Mouse (Mus musculus) limb, embryonic 13.5 days (tissue): ENCODE results near the gene Gm45713. TPM values are rescaled to one million over a fixed set of nuclear protein-coding genes. Genes with fewer than 3 reads are reported as not detected.

Experiments used
- ATAC-seq: fragments of 200-750 bp; cut with Nextera tagmentation; 2 replicates; pipeline ENCODE4 v1.8.0; 2017; ENCODE audit warnings: low read depth, moderate number of reproducible peaks, moderate TSS enrichment; ENCODE audit not compliant: low FRiP score
- H3K27ac ChIP-seq: fragments of 300-500 bp; sonication (generic); 2 replicates; pipeline ENCODE4 v1.5.1; 2015; ENCODE audit warnings: inconsistent platforms, mild to moderate bottlenecking, moderate library complexity
- H3K27me3 ChIP-seq: fragments of 300-500 bp; sonication (generic); 2 replicates; pipeline ENCODE4 v1.6.1; 2015; ENCODE audit warnings: mild to moderate bottlenecking, inconsistent platforms
- H3K36me3 ChIP-seq: fragments of 300-500 bp; sonication (generic); 2 replicates; pipeline ENCODE4 v1.6.1; 2015; ENCODE audit warnings: inconsistent platforms, mild to moderate bottlenecking, moderate library complexity
- H3K4me1 ChIP-seq: fragments of 300-500 bp; sonication (generic); 2 replicates; pipeline ENCODE4 v1.6.1; 2015; ENCODE audit warnings: inconsistent platforms
- H3K4me2 ChIP-seq: fragments of 300-500 bp; sonication (generic); replicated peaks from 2 replicates; pipeline ENCODE4 v1.6.1; 2015; ENCODE audit warnings: inconsistent platforms, mild to moderate bottlenecking, moderate library complexity
- H3K4me3 ChIP-seq: fragments of 300-500 bp; sonication (generic); 2 replicates; pipeline ENCODE4 v1.5.1; 2015; ENCODE audit warnings: moderate library complexity, mild to moderate bottlenecking, inconsistent platforms
- H3K9ac ChIP-seq: fragments of 300-500 bp; sonication (generic); 2 replicates; pipeline ENCODE4 v1.6.1; 2015; ENCODE audit warnings: mild to moderate bottlenecking, inconsistent platforms
- H3K9me3 ChIP-seq: fragments of 300-500 bp; sonication (generic); 2 replicates; pipeline ENCODE4 v1.6.1; 2016; ENCODE audit warnings: inconsistent platforms
- WGBS: fragments of 180-500 bp; shearing (Covaris S2); methylation state at CpG from one replicate; pipeline ENCODE4 v1.1.7; 2015; 5-methylcytosine and 5-hydroxymethylcytosine counted together
- polyA plus RNA-seq: library from polyadenylated mRNA; unstranded; fragments of >200 nt; fragmentation: Nextera tagmentation; extraction: Ambion mirVana; gene quantifications from 2 replicates; pipeline ENCODE4 v1.2.1, GENCODE M21; 2015

The Gm45713 gene
- polyA plus RNA-seq, 1 experiment from 2014 or later, result 0.75 TPM

DNA sequence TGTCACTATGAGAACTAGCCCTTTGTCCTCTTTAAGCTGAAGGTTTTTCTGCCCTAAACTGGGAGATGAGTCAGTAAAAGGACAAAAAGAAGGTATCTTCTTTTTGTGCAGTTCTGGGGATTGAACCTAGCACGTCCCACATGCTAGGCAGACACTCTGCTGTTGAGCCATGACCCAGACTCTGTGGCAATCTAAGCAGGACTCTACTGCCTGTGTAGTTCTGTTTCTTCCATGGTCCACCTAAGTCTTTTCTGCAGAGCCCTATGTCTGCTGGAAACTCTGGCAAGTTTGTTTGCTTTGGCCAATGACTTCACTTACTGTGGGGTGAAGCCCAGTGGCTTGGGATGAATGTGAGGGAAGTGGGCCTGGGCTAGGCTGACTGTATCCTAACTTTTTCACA is 2.4 kb upstream of the Gm45713 start:
- no peaks in the 10 kb centered on the region for H3K9me3 ChIP-seq
- H3K9ac ChIP-seq, result 0 out of 2 replicates have a peak overlapping the region, but pooled peaks have one; percentile 19
- peaks cover 31% of the 10 kb centered on the region for H3K27me3 ChIP-seq
- 0 out of 2 replicates have a peak, but pooled peaks cover 7% of the 10 kb centered on the region for H3K4me1 ChIP-seq
- 79% methylated on average over 1 of the region's 1 CpGs for WGBS
- H3K36me3 ChIP-seq, result peaks cover 21% of the 10 kb centered on the region
- no peak overlapping the region for H3K4me2 ChIP-seq
- no peak for ATAC-seq
- no peak overlapping the region for H3K27ac ChIP-seq
- H3K4me3 ChIP-seq, result no peak overlapping the region

DNA sequence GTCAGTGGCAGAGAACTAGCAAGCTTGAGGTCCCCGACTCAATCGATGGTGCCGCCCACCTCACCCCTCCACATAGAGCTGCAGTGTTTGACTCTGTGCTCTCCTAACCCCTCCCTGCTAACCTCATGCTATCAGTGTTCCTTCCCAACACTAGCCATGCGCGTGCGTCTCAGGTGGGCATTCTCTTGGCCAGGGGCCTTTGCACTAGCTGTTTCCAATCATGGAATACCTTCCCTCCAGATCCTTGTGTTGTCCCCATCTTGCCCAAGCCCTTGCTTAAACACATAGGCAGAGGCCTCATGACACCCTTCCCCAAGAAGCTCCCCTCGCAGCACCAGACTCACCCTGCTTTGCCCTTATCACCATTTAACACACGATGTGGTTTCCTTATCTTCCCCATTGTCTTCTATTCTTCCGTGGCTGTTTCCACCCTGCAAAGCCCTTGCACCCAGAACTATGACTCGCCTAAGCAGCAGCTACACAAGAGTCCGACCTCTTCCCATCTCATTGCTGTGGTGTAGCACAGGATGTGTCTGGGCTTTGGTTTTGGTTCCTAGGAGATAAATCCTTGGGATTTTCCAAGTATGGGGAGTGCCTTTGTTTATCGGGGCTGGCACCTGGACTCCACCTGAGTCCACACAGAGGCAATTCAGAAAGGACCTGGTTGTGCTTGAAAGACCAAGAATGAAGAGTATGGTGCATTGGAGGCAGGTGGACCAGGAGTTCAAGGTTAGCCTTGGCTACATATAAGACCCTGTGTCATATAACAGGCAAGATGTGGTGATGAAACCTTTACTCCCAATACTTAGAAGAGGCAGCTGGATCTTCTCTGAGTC is 1.4 kb upstream of the Gm45713 start:
- H3K4me1 ChIP-seq, result 0 out of 2 replicates have a peak, but pooled peaks cover 7% of the 10 kb centered on the region
- peaks cover 31% of the 10 kb centered on the region for H3K27me3 ChIP-seq
- H3K27ac ChIP-seq, result no peak overlapping the region
- no peak for ATAC-seq
- H3K9ac ChIP-seq, result no peak overlapping the region
- WGBS, result 81% methylated on average over 12 of the region's 12 CpGs
- no peak overlapping the region for H3K4me2 ChIP-seq
- no peak overlapping the region for H3K4me3 ChIP-seq
- peaks cover 11% of the 10 kb centered on the region for H3K36me3 ChIP-seq
- no peaks in the 10 kb centered on the region for H3K9me3 ChIP-seq

DNA sequence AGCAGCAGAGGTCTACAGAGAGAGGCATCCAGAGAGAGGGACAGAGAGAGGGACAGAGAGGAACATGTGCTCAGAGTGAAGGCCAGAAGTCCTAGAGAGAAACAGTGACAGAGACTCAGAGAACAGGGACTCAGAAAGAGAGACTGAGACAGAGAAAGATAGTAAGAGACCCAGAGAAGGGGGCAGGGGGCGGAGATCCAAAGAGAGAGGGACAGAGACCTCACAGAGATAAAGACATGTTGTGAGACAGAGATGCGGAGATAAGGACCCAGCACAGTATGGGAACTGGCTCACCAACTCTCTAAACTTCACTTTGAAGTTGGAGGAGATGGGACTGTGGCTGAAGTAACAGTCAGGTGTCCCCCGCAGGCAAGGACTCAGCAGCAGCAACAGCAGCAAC is 661 bp downstream of the Gm45713 start:
- 62% methylated on average over 3 of the region's 3 CpGs for WGBS
- Histone ChIP-seq H3K27me3 (peaks cover 31% of the 10 kb centered on the region), H3K9ac (no peak overlapping the region), H3K9me3 (no peaks in the 10 kb centered on the region), H3K4me2 (peak overlapping the region; percentile 80), H3K36me3 (no peaks in the 10 kb centered on the region), H3K27ac (no peak overlapping the region), H3K4me3 (peak overlapping the region; percentile 58), H3K4me1 (0 out of 2 replicates have a peak, but pooled peaks cover 7% of the 10 kb centered on the region)
- no peak for ATAC-seq

DNA sequence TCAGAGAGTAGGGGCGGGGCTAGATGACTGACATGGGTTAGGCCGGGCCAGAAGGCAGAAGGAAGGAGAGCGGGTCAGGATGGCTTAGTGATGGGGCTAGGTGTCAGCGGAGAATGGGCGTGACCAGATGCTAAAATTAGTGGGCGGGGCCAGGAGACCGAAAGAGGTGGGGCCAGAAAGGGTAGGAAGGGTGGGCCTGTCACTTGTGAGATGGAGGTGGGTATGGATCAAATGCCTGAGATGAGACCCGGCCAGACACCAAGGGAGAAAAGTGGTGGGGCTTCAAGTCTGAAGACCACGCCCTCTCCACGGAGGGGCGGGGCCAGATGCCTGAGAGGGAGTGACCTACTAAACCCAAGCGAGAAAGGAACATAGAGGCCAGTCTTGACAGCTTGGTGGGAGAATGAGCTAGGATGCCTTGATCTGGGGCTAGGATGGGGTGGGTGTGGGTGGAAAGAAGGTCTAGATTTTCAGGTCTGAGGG is 1.4 kb downstream of the Gm45713 start:
- H3K4me3 ChIP-seq, result no peak overlapping the region
- no peak for ATAC-seq
- 7% methylated on average over 12 of the region's 12 CpGs for WGBS

DNA sequence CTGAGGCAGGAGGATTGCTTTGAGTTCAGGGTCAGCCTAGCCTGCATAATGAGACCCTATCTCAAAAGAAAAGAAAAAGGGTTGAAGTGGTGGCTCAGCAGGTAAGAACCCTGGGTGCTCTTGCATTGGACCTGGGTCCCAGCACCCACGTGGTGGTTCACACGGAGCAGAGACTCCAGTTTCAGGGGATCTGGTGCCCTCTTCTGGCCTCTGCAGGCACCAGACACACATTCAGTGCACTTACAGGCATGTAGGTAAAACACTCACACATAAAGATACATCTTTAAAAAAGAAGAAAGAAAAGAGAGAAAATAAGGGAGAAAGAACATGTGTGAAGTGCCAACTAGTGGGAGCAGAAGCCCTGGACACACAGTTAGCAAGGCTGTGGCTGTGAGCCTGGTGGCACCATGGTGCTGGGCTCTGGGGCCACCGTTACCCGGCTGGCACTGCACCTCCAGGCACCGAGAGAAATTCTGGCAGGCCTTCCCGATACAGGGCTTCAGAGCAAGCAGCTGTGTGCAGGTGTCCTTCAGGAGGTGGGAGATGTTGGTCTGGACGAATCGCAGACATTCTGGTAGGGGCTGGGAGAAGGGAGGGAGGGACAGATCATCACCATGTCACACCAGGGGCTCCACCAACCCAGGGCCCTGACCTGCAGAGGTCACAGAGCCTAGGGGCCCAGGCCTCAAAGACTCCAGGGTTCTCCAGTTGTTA is 2.4 kb downstream of the Gm45713 start:
- ATAC-seq, result no peak
- Histone ChIP-seq H3K27me3 (peaks cover 31% of the 10 kb centered on the region), H3K36me3 (no peaks in the 10 kb centered on the region), H3K9me3 (no peaks in the 10 kb centered on the region), H3K27ac (no peak overlapping the region), H3K9ac (no peak overlapping the region), H3K4me1 (peaks cover 17% of the 10 kb centered on the region), H3K4me3 (no peak overlapping the region), H3K4me2 (no peak overlapping the region)
- WGBS, result 77% methylated on average over 8 of the region's 8 CpGs

More for the DNA sequence above, 1.4 kb downstream of the Gm45713 start:
- peaks cover 31% of the 10 kb centered on the region for H3K27me3 ChIP-seq
- no peaks in the 10 kb centered on the region for H3K9me3 ChIP-seq
- no peak overlapping the region for H3K9ac ChIP-seq
- H3K4me2 ChIP-seq, result 0 out of 2 replicates have a peak overlapping the region, but pooled peaks have one; percentile 3
- H3K4me1 ChIP-seq, result peaks cover 11% of the 10 kb centered on the region
- H3K27ac ChIP-seq, result no peak overlapping the region
- no peaks in the 10 kb centered on the region for H3K36me3 ChIP-seq

DNA sequence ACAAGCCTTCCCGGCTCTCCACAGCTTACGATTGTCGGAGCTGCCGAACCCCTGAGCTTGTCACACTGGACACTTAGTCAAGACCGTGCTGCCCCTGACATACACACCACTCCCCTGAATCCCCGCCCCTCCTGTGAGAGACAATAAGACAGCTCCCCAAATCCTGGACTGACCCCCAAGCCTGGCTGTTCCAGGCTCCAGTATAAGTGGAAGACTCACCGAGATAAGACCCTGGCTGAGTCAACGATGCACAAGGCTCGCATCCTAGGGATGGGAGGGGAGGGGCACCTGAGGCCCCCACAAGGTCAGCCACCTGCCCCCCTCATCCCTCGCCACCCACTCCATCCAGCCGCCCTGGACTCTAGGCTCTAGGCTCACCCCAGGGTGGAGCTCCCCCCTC is 4.2 kb downstream of the Gm45713 start:
- Histone ChIP-seq H3K4me2 (no peak overlapping the region), H3K9ac (peak overlapping the region; percentile 32; the same call in 1 of the 2 replicates), H3K36me3 (peaks cover 7% of the 10 kb centered on the region), H3K4me1 (peaks cover 24% of the 10 kb centered on the region), H3K27me3 (peaks cover 22% of the 10 kb centered on the region), H3K9me3 (no peaks in the 10 kb centered on the region), H3K27ac (no peak overlapping the region), H3K4me3 (no peak overlapping the region)
- 83% methylated on average over 11 of the region's 11 CpGs for whole genome bisulfite sequencing
- ATAC-seq, result no peak

DNA sequence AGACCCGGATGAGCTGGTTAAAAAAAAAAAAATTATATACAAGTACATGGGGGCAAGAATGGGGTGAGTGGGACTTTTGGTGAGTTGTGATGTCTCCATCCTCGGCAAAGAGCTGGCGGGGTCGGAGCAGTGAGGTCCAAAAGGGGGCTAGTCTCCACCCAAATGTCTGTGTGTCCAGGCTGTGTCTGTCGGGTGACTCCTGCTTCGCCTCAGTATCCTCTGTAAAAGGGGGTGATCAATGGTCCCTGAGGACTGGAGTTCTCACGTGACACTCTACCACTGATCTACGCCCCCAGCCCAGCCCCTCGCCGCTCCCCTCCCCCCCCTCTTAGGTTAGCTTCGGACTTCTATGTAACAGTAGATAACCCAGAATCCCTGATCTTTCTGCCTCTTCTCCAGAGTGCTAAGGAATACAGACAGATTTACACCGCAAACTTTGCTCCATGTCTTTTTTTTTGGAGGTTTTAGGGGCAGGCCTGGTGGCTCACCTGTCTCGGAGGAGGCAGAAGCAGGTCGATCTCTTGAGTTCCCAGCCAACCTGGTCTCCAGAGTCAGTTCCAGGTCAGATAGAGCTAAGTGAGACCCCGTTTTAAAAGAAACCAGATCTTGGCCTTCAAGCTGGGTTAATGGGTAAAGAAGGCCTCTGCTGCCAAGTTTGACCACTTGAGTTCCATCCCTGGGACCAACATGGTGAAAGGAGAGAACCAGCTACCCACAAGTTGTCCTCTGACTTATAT is 6.1 kb downstream of the Gm45713 start:
- Histone ChIP-seq H3K9me3 (no peaks in the 10 kb centered on the region), H3K4me2 (peak overlapping the region; percentile 73), H3K9ac (peak overlapping the region; percentile 75), H3K4me1 (peaks cover 36% of the 10 kb centered on the region), H3K27me3 (peaks cover 9% of the 10 kb centered on the region; the same call in 1 of the 2 replicates), H3K4me3 (peak overlapping the region; percentile 68), H3K36me3 (peaks cover 26% of the 10 kb centered on the region), H3K27ac (peak overlapping the region; percentile 92; the same call in 1 of the 2 replicates)
- WGBS, result 62% methylated on average over 15 of the region's 15 CpGs
- ATAC-seq, result no peak

DNA sequence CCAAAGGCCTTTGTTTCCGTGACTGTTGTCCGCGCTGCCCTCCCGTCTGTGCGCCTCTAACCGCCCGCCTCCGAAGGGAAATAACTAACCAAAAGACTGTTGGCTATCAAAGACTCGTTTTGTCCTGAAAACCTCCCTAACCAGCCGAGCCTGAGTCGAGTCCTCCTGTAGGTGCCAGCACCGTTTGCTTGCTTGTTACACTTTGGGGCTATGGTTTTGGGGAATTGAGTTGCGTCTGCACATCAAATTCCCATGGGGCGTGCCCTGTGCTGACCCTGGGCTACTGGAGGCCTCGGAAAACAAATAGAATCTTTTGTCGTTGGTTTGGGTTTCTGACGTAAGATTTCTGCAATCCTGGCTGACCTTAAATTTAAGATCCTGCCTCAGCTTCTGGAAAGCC is 6.7 kb downstream of the Gm45713 start:
- peak overlapping the region; percentile 92 for H3K27ac ChIP-seq
- H3K4me2 ChIP-seq, result peak overlapping the region; percentile 73
- H3K4me1 ChIP-seq, result peaks cover 40% of the 10 kb centered on the region
- 2% methylated on average over 17 of the region's 17 CpGs for WGBS
- peaks cover 29% of the 10 kb centered on the region for H3K36me3 ChIP-seq
- peak overlapping the region; percentile 75 for H3K9ac ChIP-seq
- no peaks in the 10 kb centered on the region for H3K9me3 ChIP-seq
- peak overlapping the region; percentile 68 for H3K4me3 ChIP-seq
- no peak for ATAC-seq
- peaks cover 3% of the 10 kb centered on the region; the same call in 1 of the 2 replicates for H3K27me3 ChIP-seq

DNA sequence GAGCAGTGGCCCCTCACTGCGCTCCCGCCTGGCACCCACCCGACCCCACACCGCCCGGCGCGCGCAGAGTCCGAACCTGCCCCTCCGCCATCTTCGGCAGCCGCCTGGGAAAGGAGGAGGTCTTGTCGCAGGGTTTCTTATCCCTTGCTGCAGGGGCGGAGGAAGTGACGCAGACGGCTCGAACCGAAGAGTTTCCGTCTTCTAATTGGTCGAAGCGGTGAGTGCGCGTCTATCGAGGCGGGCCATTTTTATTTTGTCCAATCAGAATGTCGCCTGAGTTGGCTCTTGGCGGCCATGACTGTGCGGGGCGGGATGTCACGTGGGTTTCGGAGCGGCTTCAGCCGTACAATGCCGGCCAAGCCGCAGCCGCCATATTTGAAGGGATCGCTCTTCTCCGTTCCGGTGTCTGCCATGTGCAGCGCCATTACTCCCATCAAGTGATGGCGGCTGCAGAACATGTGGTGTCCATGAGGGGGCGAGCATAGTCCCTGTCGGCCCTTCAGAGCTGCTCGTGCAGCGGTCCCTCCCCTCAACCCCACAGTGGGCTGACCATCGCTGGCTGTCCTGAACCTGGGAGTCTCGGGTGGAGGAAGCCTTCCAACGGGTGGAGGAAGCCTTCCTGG is 7.3 kb downstream of the Gm45713 start, which contains the start of gene Rpl13a:
Gene Rpl13a (minus strand): TSS at position 138 of the 623 bp plus-strand sequence.
- peaks cover 29% of the 10 kb centered on the region for H3K36me3 ChIP-seq
- H3K9me3 ChIP-seq, result no peaks in the 10 kb centered on the region
- WGBS, result under 1% methylated on average over 48 of the region's 48 CpGs
- peak within 1 kb of the TSS; percentile 100 for H3K9ac ChIP-seq
- peaks cover 40% of the 10 kb centered on the region for H3K4me1 ChIP-seq
- H3K27ac ChIP-seq, result peak within 1 kb of the TSS; percentile 92
- ATAC-seq, result peak; percentile 95
- no peaks in the 10 kb centered on the region; the same call in 1 of the 2 replicates for H3K27me3 ChIP-seq
- H3K4me2 ChIP-seq, result peak within 1 kb of the TSS; percentile 94
- peak within 1 kb of the TSS; percentile 68 for H3K4me3 ChIP-seq

DNA sequence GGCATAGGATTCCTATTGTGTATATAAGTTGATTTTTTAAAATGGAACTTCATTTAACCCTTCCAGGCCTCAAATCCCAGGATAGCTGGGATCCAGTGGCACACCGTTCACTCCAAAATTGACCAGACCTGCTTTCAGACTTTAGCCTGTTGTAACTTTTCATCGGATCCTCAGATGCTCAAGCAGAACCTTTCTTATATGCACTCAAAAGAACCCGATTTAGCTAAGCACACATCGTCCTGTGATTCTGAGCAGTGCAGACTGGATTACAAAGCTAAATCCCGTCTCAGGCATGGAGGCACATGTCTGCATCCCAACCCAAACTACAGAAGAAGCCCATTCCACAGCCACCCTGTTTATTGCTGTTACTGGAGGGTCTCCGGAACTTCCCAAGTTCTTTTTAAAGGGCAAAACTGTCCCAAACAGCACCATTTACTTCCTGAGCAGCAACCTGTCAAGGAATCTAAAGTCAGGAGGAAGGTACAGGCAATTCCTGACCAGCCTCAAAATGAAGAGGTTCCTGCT is 8.3 kb downstream of the Gm45713 start:
- H3K4me1 ChIP-seq, result peaks cover 47% of the 10 kb centered on the region
- WGBS, result under 1% methylated on average over 6 of the region's 6 CpGs
- no peaks in the 10 kb centered on the region for H3K9me3 ChIP-seq
- H3K4me2 ChIP-seq, result peak overlapping the region; percentile 94
- H3K36me3 ChIP-seq, result peaks cover 34% of the 10 kb centered on the region
- peak overlapping the region; percentile 92 for H3K27ac ChIP-seq
- peak overlapping the region; percentile 68 for H3K4me3 ChIP-seq
- H3K27me3 ChIP-seq, result no peaks in the 10 kb centered on the region
- peak overlapping the region; percentile 100 for H3K9ac ChIP-seq
- no peak for ATAC-seq
